Mouse (Mus musculus) megakaryocyte progenitor cell, adult 5-6 weeks (primary cell): ENCODE results near the gene Asic1. TPM values are rescaled to one million over a fixed set of nuclear protein-coding genes. Genes with fewer than 3 reads are reported as not detected.
A peak's percentile ranks its signal among the peaks of the same experiment; 100 is the strongest.
"Not testable (repeated sequence)": the region's sequence is repeated elsewhere in the genome, so short reads cannot be mapped to it uniquely, and the experiment has no call there.

Source experiments
- ATAC-seq: replicated peaks from 2 replicates; pipeline ENCODE4 v1.8.0; 2016; ENCODE audit warnings: mild to moderate bottlenecking, moderate TSS enrichment, inconsistent platforms; ENCODE audit not compliant: poor library complexity
- total RNA-seq, 2 experiments: library from RNA; stranded (forward) in 1 of 2; stranded (reverse) in 1 of 2; fragments of 157-497, 149-512 nt in 1 of 2; fragments of 200-1000 nt in 1 of 2; gene quantifications; 2 replicates each; pipeline versions ENCODE4 v1.2.3 to v1.2.4; 2015 to 2017

Gene Asic1
- total RNA-seq, 2 experiments from 2014 or later = not detected

GRCm38 (mm10) chr15:99717386-99718334 is 47.5 kb downstream of the Asic1 start, which contains the start of gene Gpd1:
Gene Gpd1 (plus strand): TSS chr15:99717515.
- no peak for ATAC-seq

DNA sequence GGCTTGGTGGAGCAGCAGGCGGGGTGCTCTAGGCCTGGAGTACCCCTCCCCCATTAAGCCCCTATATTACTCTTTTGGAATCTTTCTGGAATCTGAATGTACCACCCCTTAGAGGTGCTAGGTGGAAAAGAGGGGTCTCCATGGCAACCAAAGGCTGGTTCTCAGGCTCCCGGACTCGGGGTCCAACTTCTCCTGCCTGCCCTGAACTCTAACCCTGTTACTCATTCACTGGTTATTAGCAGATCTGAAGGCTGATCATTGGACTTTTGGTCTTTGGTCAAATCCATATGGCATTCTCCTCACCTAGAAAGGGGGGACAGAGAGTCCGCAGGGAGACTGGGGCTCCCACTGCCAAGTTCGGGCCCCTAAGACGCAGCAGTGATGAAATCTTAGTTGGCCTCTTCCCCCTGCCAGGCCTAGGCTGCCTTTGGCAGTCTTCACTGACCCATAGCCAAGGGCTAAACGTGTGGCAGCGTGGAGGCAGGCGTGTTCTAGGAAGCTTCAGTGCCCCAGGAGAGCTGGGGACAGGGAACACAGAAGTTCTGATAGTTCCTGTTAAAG is 48.4 kb downstream of the Asic1 start:
- no peak for ATAC-seq

- ATAC-seq = no peak
These were observed 49.7 kb downstream of the Asic1 start for GRCm38 (mm10) chr15:99719865-99720264.

- ATAC-seq = no peak
These were observed 52.0 kb downstream of the Asic1 start for GRCm38 (mm10) chr15:99721921-99722743.

- no peak for ATAC-seq
These were observed 52.9 kb downstream of the Asic1 start for GRCm38 (mm10) chr15:99723120-99723514.

- no peak for ATAC-seq
These were observed 53.5 kb downstream of the Asic1 start for GRCm38 (mm10) chr15:99723515-99724291.

- ATAC-seq = peak; percentile 30
These were observed 54.3 kb downstream of the Asic1 start for GRCm38 (mm10) chr15:99724292-99725021.

GRCm38 (mm10) chr15:99725341-99726155 is 55.4 kb downstream of the Asic1 start, which contains the start of gene Cox14:
Gene Cox14 (plus strand): TSS chr15:99725618.
- peak; percentile 88 for ATAC-seq

DNA sequence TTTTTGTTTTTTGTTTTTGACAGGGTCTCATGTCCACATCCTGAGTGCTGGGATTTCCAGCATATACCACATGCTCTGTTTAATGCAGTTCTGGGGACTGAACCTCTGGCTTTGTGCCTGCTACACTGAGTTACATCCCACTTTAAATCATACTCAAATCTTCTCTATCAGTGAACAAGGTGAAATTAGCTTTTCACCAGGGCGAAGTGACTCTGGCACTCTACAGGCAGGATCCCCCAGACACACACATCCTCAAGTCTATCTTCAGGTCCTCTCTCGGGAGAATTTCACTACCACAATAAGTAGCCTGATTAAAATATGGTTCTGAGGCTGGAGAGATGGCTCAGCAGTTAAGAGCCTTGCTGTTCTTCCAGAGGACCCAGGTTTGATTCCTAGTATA is 56.4 kb downstream of the Asic1 start:
- no peak for ATAC-seq

DNA sequence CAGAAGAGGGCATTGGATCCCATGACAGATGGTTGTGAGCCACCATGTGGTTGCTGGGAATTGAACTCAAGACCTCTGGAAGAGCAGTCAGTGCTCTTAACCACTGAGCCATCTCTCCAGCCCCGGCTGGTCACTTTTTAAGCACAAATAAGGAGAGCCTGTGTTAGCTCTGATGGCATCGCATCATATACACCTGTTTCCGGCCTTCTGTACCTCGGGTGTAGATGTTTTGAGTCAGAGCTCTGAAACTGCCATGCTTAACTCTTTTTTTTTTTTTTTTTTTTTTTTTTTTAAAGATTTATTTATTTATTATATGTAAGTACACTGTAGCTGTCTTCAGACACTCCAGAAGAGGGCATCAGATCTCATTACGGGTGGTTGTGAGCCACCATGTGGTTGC is 56.9 kb downstream of the Asic1 start:
- not testable (repeated sequence) for ATAC-seq

- ATAC-seq = no peak
These were observed 57.4 kb downstream of the Asic1 start for GRCm38 (mm10) chr15:99727525-99727924.

DNA sequence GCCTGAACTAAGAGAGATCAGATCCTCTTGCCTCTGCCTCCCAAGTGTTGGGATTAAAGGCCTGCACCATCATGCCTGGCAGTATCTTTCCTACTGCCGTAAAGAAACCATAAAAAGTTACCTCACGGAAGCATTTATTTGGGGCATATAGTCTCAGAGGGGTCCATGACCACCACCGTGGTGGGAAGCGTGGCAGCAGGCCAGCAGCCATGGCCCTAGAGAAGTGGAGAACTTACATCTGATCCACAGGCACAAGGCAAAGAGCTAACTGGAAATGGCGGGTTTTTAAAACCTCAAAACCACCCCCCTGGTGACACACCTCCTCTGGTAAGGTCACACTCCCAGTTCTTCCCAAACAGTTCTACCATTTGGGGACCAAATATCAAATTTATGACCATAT is 58.0 kb downstream of the Asic1 start:
- no peak for ATAC-seq

GRCm38 (mm10) chr15:99729056-99729783 is 59.1 kb downstream of the Asic1 start:
- no peak for ATAC-seq

- ATAC-seq = no peak
These were observed 61.0 kb downstream of the Asic1 start for GRCm38 (mm10) chr15:99731167-99731566.

GRCm38 (mm10) chr15:99731678-99732077 is 61.5 kb downstream of the Asic1 start:
- no peak for ATAC-seq

GRCm38 (mm10) chr15:99733186-99733585 is 63.0 kb downstream of the Asic1 start:
- no peak for ATAC-seq

GRCm38 (mm10) chr15:99735631-99736030 is 65.5 kb downstream of the Asic1 start:
- ATAC-seq = no peak

- no peak for ATAC-seq
These were observed 66.5 kb downstream of the Asic1 start for GRCm38 (mm10) chr15:99736675-99737074.
